Mouse (Mus musculus) thymus, adult 2 months (tissue): ENCODE results near the gene Chil1. TPM values are rescaled to one million over a fixed set of nuclear protein-coding genes. Genes with fewer than 3 reads are reported as not detected.

Experiments
- DNase-seq: peaks from one replicate; pipeline ENCODE4 v3.0.0; 2021
- H3K27ac ChIP-seq: fragments of 200-500 bp; 2 replicates; pipeline ENCODE4 v1.5.1; 2012; ENCODE audit warnings: low read length, control low read depth; ENCODE audit not compliant: control insufficient read depth, insufficient read depth
- H3K27me3 ChIP-seq: fragments of 200-500 bp; 2 replicates; pipeline ENCODE4 v1.6.1; 2012; ENCODE audit warnings: mild to moderate bottlenecking, low read length, moderate library complexity, mixed read lengths; ENCODE audit not compliant: control insufficient read depth, insufficient read depth
- H3K36me3 ChIP-seq: fragments of 200-500 bp; 2 replicates; pipeline ENCODE4 v1.6.1; 2012; ENCODE audit warnings: mild to moderate bottlenecking, low read length, moderate library complexity; ENCODE audit not compliant: control insufficient read depth, insufficient read depth
- H3K4me1 ChIP-seq: fragments of 200-500 bp; replicated peaks from 2 replicates; pipeline ENCODE4 v1.6.1; 2012; ENCODE audit warnings: low read length; ENCODE audit not compliant: control insufficient read depth, insufficient read depth
- H3K4me3 ChIP-seq: fragments of 200-500 bp; 2 replicates; pipeline ENCODE4 v1.5.1; 2012; ENCODE audit warnings: mild to moderate bottlenecking, low read length, control low read depth, moderate library complexity; ENCODE audit not compliant: control insufficient read depth, insufficient read depth
- CTCF ChIP-seq: fragments of 200-500 bp; IDR thresholded peaks from 2 replicates; pipeline ENCODE4 v1.5.1; 2012; ENCODE audit warnings: mild to moderate bottlenecking, control low read depth, low read length, moderate library complexity, borderline replicate concordance; ENCODE audit not compliant: control insufficient read depth, poor library complexity, insufficient read depth; ENCODE audit errors: extremely low read depth
- POLR2A ChIP-seq: fragments of 200-500 bp; IDR thresholded peaks from 2 replicates; pipeline ENCODE4 v1.6.1; 2012; ENCODE audit warnings: mild to moderate bottlenecking, low read length, control low read depth, moderate library complexity; ENCODE audit not compliant: control insufficient read depth, poor library complexity, insufficient read depth; ENCODE audit errors: extremely low read depth
- WGBS: fragments of 180-500 bp; shearing (Covaris S2); methylation state at CpG from one replicate; pipeline ENCODE4 v1.1.7; 2018; 5-methylcytosine and 5-hydroxymethylcytosine counted together
- polyA plus RNA-seq: library from polyadenylated mRNA; depleted of rRNA; stranded (reverse); fragments of >200 nt; gene quantifications from 2 replicates; pipeline ENCODE4 v1.2.3, GENCODE M21; 2012

Chil1 gene
- polyA plus RNA-seq, 1 experiment = 9.5 TPM

- H3K4me1 ChIP-seq = no peaks in the 10 kb centered on the region
- no peak overlapping the region for H3K27ac ChIP-seq
- no peaks in the 10 kb centered on the region for H3K27me3 ChIP-seq
- no peak for DNase-seq
- 92% methylated on average over 6 of the region's 6 CpGs for WGBS
- H3K4me3 ChIP-seq = no peak overlapping the region
- TF ChIP-seq CTCF = no peak
- TF ChIP-seq POLR2A = no peak
- H3K36me3 ChIP-seq = no peaks in the 10 kb centered on the region
Observed at GRCm38 (mm10) chr1:134161399-134161798, 20.6 kb upstream of the Chil1 start.

- Histone ChIP-seq H3K4me1 (no peaks in the 10 kb centered on the region), H3K27me3 (no peaks in the 10 kb centered on the region), H3K36me3 (no peaks in the 10 kb centered on the region), H3K27ac (no peak overlapping the region), H3K4me3 (no peak overlapping the region)
- no peak for TF ChIP-seq POLR2A
- TF ChIP-seq CTCF = no peak
- WGBS = 79% methylated on average over 6 of the region's 6 CpGs
- DNase-seq = no peak
Observed at GRCm38 (mm10) chr1:134162510-134163225, 19.3 kb upstream of the Chil1 start.

GRCm38 (mm10) chr1:134163476-134163875, 18.5 kb upstream of the Chil1 start:
- DNase-seq = no peak
- H3K27me3 ChIP-seq = no peaks in the 10 kb centered on the region
- H3K4me3 ChIP-seq = no peak overlapping the region
- no peak overlapping the region for H3K27ac ChIP-seq
- WGBS = 95% methylated on average over 7 of the region's 7 CpGs
- no peaks in the 10 kb centered on the region for H3K4me1 ChIP-seq
- no peaks in the 10 kb centered on the region for H3K36me3 ChIP-seq
- TF ChIP-seq CTCF (no peak), POLR2A (no peak)

- H3K27me3 ChIP-seq = no peaks in the 10 kb centered on the region
- 79% methylated on average over 4 of the region's 4 CpGs for WGBS
- no peaks in the 10 kb centered on the region for H3K36me3 ChIP-seq
- no peak for DNase-seq
- no peaks in the 10 kb centered on the region for H3K4me1 ChIP-seq
- no peak overlapping the region for H3K27ac ChIP-seq
- H3K4me3 ChIP-seq = no peak overlapping the region
- no peak for TF ChIP-seq POLR2A
- TF ChIP-seq CTCF = no peak
Observed at GRCm38 (mm10) chr1:134164454-134164853, 17.5 kb upstream of the Chil1 start.

GRCm38 (mm10) chr1:134166547-134166946, 15.4 kb upstream of the Chil1 start:
- WGBS = 93% methylated on average over 3 of the region's 3 CpGs
- H3K4me1 ChIP-seq = no peaks in the 10 kb centered on the region
- no peaks in the 10 kb centered on the region for H3K36me3 ChIP-seq
- TF ChIP-seq CTCF (no peak), POLR2A (no peak)
- no peak for DNase-seq
- no peak overlapping the region for H3K27ac ChIP-seq
- no peaks in the 10 kb centered on the region for H3K27me3 ChIP-seq
- no peak overlapping the region for H3K4me3 ChIP-seq

GRCm38 (mm10) chr1:134167416-134168305, 14.3 kb upstream of the Chil1 start:
- Histone ChIP-seq H3K27ac (no peak overlapping the region), H3K4me3 (no peak overlapping the region), H3K4me1 (no peaks in the 10 kb centered on the region), H3K27me3 (no peaks in the 10 kb centered on the region), H3K36me3 (no peaks in the 10 kb centered on the region)
- WGBS = 73% methylated on average over 14 of the region's 14 CpGs
- DNase-seq = no peak
- TF ChIP-seq POLR2A = no peak
- TF ChIP-seq CTCF = no peak
